Mouse (Mus musculus): ENCODE results near the gene Dap3. TPM values are rescaled to one million over a fixed set of nuclear protein-coding genes. Genes with fewer than 3 reads are reported as not detected.

Gene Dap3
- 10 to 100 TPM; 62.2 to 63.3 TPM for total RNA-seq (2023)

GRCm38 (mm10) chr3:88950576-88951326, at the start of gene Dap3, which contains the start of gene Ash1l:
Gene Dap3, minus strand, starts transcription at chr3:88951181.
Gene Ash1l, plus strand, starts transcription at chr3:88950622.

DNA sequence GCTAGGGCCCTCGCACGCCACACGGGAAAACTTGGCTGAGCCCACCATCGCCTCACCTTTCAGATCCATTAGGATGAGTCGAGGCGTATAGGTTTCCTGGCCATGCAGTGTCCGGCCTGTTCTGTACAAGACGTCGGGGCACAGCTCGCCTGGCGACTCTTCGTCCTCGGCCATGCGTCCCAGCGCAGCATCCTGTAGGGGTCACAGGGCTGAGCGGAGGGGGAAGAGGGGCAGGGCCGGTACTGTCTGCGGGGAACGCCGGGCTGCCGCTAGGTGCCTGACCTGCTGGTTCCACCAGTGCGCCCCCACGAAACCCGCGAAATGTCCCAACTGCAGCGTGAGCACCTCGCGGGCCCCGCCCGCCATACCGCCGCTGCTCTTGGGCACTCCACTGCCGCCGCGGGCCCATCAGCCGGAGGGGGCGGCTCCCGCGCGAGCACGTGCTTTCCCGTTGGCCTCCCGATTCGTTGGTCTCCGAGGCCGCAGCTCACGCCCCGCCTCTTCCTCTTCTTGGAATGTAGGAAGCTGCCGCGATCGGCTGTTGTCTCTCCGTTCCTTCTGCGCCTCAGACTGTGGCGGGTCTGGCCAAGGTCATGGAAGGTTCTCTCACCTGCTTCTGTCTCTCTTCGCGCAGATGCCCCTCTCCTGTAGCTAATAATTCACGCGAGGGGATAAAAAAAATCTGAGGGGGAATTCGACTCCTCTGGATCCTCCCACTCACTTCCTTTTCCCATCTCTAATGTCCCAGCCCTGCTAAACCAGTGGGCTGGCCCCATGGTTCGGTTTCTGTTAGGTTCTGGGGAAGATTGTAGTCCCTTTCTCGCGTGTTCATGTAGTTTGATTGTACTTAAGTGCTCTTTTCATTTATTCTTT, 37.2 kb downstream of the Dap3 start, which contains the start of gene Msto1:
Msto1 (minus strand) TSS at position 489 of the 873 bp plus-strand sequence.

Other genes starting within 250 kb of the Dap3 start
- 10 to 100 TPM; 47.9 to 50.6 TPM for gene Rit1, start 234.3 kb downstream of the Dap3 start, total RNA-seq (2023)
- under 1 TPM; 0.62 to 0.99 TPM for gene Syt11, start 176.0 kb downstream of the Dap3 start, total RNA-seq (2023)
- 10 to 100 TPM; 27.4 to 28.4 TPM for gene Gon4l, start 116.0 kb downstream of the Dap3 start, total RNA-seq (2023)
- 1 to 10 TPM; 5.6 to 7.2 TPM for gene Msto1, start 37.2 kb downstream of the Dap3 start, total RNA-seq (2023)
- 10 to 100 TPM; 39.4 to 39.7 TPM for gene Ash1l, start 559 bp downstream of the Dap3 start, total RNA-seq (2023)
- 10 to 100 TPM; 18.7 to 23.5 TPM for gene Rusc1, start 142.1 kb upstream of the Dap3 start, total RNA-seq (2023)
- not detected for gene Gm43738, start 149.9 kb upstream of the Dap3 start, total RNA-seq (2023)
- 10 to 100 TPM; 27.4 to 34.5 TPM for gene Fdps, start 150.8 kb upstream of the Dap3 start, total RNA-seq (2023)
- 10 to 100 TPM in 1 of 2 experiments, 1 to 10 TPM in 1; 5.7 to 15.2 TPM for gene Pklr, start 185.0 kb upstream of the Dap3 start, total RNA-seq (2023)
- not detected for gene Hcn3, start 209.0 kb upstream of the Dap3 start, total RNA-seq (2023)
- 10 to 100 TPM; 46.4 to 68.4 TPM for gene Clk2, start 213.6 kb upstream of the Dap3 start, total RNA-seq (2023)
- gene Scamp3, start 226.3 kb upstream of the Dap3 start, total RNA-seq (2023) = 10 to 100 TPM; 43.8 to 48.0 TPM
- 1 to 10 TPM; 6.2 to 8.9 TPM for gene Fam189b, start 232.0 kb upstream of the Dap3 start, total RNA-seq (2023)

Data from neutrophil, adult 59 days (primary cell).